Comparison of ENCODE assay signal across 10 mouse cellular contexts in the genomic region with DNA sequence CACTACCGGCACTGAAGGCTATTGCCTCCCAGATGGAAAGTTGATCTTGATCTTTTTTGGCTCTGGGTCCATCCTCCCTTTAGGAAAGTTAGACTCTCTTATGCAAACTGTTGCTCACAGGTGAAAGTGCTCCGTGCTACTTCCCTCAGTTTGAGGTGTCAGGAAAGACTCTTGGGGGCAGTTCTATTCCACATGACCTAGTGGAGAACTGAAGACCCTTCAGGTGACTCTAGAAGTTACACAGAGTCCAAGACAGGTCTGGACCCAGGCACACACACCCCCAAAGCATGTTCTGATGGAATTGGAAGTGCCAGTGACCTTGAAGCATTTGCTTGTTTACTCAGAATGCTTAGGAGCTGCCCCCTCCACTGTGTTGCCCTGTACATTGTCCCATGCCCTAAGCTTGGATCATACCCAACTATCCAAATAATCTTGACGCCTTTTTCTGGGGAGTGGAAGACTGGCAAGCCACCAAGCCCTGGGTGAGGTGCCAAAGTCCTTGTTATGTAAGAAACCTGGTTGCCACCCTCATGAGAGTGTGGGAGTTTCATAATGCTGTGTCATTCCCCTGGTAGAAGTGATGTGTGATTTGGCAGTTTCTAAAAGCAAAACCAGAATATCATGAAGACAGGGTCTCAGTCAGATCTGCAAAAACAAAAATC. TPM values are rescaled to one million over a fixed set of nuclear protein-coding genes. Genes with fewer than 3 reads are reported as not detected.
A peak's percentile ranks its signal among the peaks of the same experiment; 100 is the strongest.
DNase-seq lines count a peak whose midpoint lies in the region; ATAC-seq and TF ChIP-seq lines count a peak whose summit lies in the region.
"Had no signal": no experiment of that assay in that cellular context is flagged by ENCODE, and none has a peak within 500 bp of the region (broad histone marks: within the 10 kb centered on the region; RNA-seq: fewer than 3 reads in every experiment).

No protein-coding gene starts in this region.

- peak; percentile 38 for DNase-seq in adrenal gland, postnatal 25 days
- peak; percentile 87 for DNase-seq in lung, postnatal 25 days (ENCODE audit: low spot score)
- DNase-seq in embryo, embryonic 9.5 days (ENCODE audit: extremely low spot score) = no peak
- DNase-seq in retina, postnatal 1 day = no peak

- H3K4me3 ChIP-seq in intestine, postnatal 0 days (ENCODE audit: low read depth, low read length) = no peak overlapping the region
- H3K4me3 ChIP-seq in intestine, embryonic 16.5 days (ENCODE audit: low read length) = no peak overlapping the region
- H3K4me3 ChIP-seq: embryonic facial prominence, embryonic 13.5 days had no signal

- H3K4me1 ChIP-seq in intestine, postnatal 0 days (replicated peaks; ENCODE audit: control insufficient read depth, insufficient read depth, low read length) = peaks cover 13% of the 10 kb centered on the region; the same call in 1 of the 2 replicates
- H3K4me1 ChIP-seq in intestine, embryonic 16.5 days (ENCODE audit: control insufficient read depth, insufficient read depth, low read length) = no peaks in the 10 kb centered on the region

- H3K27ac ChIP-seq in intestine, postnatal 0 days (ENCODE audit: low read depth, low read length) = no peak overlapping the region
- H3K27ac ChIP-seq in intestine, embryonic 16.5 days (ENCODE audit: low read length) = no peak overlapping the region
- H3K27ac ChIP-seq: embryonic facial prominence, embryonic 13.5 days; macrophage had no signal

- no peak overlapping the region for H3K4me2 ChIP-seq in intestine, postnatal 0 days (replicated peaks; ENCODE audit: low read depth)
- H3K4me2 ChIP-seq in intestine, embryonic 16.5 days (ENCODE audit: low read depth, low read length) = no peak overlapping the region
- H3K4me2 ChIP-seq: embryonic facial prominence, embryonic 13.5 days had no signal

- no peaks in the 10 kb centered on the region for H3K27me3 ChIP-seq in intestine, postnatal 0 days (replicated peaks; ENCODE audit: control insufficient read depth, insufficient read depth, low read length)
- 0 out of 2 replicates have a peak, but pooled peaks cover 2% of the 10 kb centered on the region for H3K27me3 ChIP-seq in intestine, embryonic 16.5 days (replicated peaks; ENCODE audit: control insufficient read depth, insufficient read depth, low read length)
- H3K27me3 ChIP-seq: embryonic facial prominence, embryonic 13.5 days had no signal

- H3K9ac ChIP-seq in intestine, postnatal 0 days (ENCODE audit: low read depth, low read length) = no peak overlapping the region
- H3K9ac ChIP-seq in intestine, embryonic 16.5 days (ENCODE audit: low read depth, low read length) = no peak overlapping the region
- H3K9ac ChIP-seq: embryonic facial prominence, embryonic 13.5 days had no signal

- no peaks in the 10 kb centered on the region for H3K36me3 ChIP-seq in intestine, postnatal 0 days (ENCODE audit: control insufficient read depth, insufficient read depth)
- no peaks in the 10 kb centered on the region for H3K36me3 ChIP-seq in intestine, embryonic 16.5 days (ENCODE audit: control insufficient read depth, insufficient read depth, low read length)
- H3K36me3 ChIP-seq: embryonic facial prominence, embryonic 13.5 days had no signal

- no peak for TF ChIP-seq CTCF in intestine, postnatal 0 days (IDR thresholded peaks at IDR 0.05; ENCODE audit: low read depth)

- WGBS in intestine, postnatal 0 days = 59% methylated on average over 3 of the region's 3 CpGs
- 55% methylated on average over 3 of the region's 3 CpGs for WGBS in intestine, embryonic 16.5 days

- H3K9me3 ChIP-seq in intestine, postnatal 0 days (ENCODE audit: control insufficient read depth) = no peaks in the 10 kb centered on the region
- no peaks in the 10 kb centered on the region for H3K9me3 ChIP-seq in intestine, embryonic 16.5 days (ENCODE audit: control insufficient read depth, low read length)
- H3K9me3 ChIP-seq: embryonic facial prominence, embryonic 13.5 days had no signal

- ATAC-seq in intestine, postnatal 0 days = peak; percentile 64
- no peak for ATAC-seq in intestine, embryonic 16.5 days
- peak; percentile 77 to 84 for ATAC-seq in hematopoietic stem cell, adult 5-6 weeks (replicated peaks in 1 of 2; ENCODE audit: insufficient read depth in 1 of 2, low FRiP score in 2 of 2, low TSS enrichment in 1 of 2, low read depth in 1 of 2, poor library complexity in 2 of 2, severe bottlenecking in 2 of 2)
- ATAC-seq in activated CD4-positive, CD25-positive, alpha-beta regulatory T cell, adult 4 months = no peak

RNA-seq across cellular contexts. Expression of a gene that starts 51.1 kb away (rescaled TPM):
- 16.2 and 17.3 TPM in 2 replicates for polyA plus RNA-seq in intestine, postnatal 0 days (2015; fragmentation: Nextera tagmentation; extraction: Ambion mirVana)
- 29.7 and 30.0 TPM in 2 replicates for polyA plus RNA-seq in intestine, embryonic 16.5 days (2015; fragmentation: Nextera tagmentation; extraction: Ambion mirVana)
- total RNA-seq in adrenal gland, postnatal 25 days (2021) = 95.2 and 98.7 TPM in 2 replicates
- 55.9 and 70.5 TPM in 2 replicates for total RNA-seq in hematopoietic stem cell, adult 5-6 weeks (2017)
- 10 to 100 TPM; 30.6 to 41.6 TPM for polyA plus RNA-seq in activated CD4-positive, CD25-positive, alpha-beta regulatory T cell, adult 4 months (2017; shearing (Covaris generic))

Comparison
In these comparisons a context has a peak if more than half of its experiments do, and no peak if none do; other contexts are left out.
1. ATAC-seq: peak in intestine, postnatal 0 days (single experiment) and hematopoietic stem cell, adult 5-6 weeks (2 of 2); none in intestine, embryonic 16.5 days (single experiment) and activated CD4-positive, CD25-positive, alpha-beta regulatory T cell, adult 4 months (single experiment).
2. DNase-seq: peak in adrenal gland, postnatal 25 days (single experiment) and lung, postnatal 25 days (single experiment); none in embryo, embryonic 9.5 days (single experiment) and retina, postnatal 1 day (single experiment).